Mouse (Mus musculus) spleen, adult 10 weeks (tissue): ENCODE data around the gene Tas2r110. TPM values are rescaled to one million over a fixed set of nuclear protein-coding genes. Genes with fewer than 3 reads are reported as not detected.

ENCODE experiments used
- polyA plus RNA-seq: library from polyadenylated mRNA; stranded (reverse); fragments of 350-450 nt; fragmentation: Illumina TruSeq; extraction: RNeasy Lipid Tissue Mini Kit (QIAGEN cat#74804); gene quantifications from one replicate; pipeline ENCODE4 v1.2.3, GENCODE M21; 2015; ENCODE audit warnings: low replicate concordance; ENCODE audit not compliant: insufficient read depth

Gene Tas2r110
- not detected for polyA plus RNA-seq

DNA sequence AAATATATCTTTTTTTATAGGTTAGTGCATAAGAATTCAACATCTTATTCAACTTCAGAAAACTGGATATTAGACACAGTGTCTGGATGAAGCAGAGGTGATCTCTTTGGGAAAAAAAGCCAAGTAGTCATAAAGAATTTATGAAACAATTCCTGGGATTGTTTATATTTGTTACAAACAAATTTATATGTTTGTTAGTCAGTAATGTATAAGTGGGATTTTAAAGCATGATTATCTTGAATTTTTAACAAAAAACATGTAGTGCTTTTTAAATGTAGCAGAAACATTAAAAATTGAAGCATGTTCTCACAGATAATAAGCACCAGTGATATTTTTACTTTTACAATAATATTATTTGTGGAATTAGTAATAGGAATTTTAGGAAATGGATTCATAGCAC lies at the start of gene Tas2r110:
Gene Tas2r110 (plus strand): TSS at position 301 of the 400 bp plus-strand sequence.

GRCm38 (mm10) chr6:132846842-132847241 lies 21.0 kb upstream of the Tas2r110 start, which contains the start of gene Tas2r123:
Tas2r123 (plus strand) TSS chr6:132847142.

DNA sequence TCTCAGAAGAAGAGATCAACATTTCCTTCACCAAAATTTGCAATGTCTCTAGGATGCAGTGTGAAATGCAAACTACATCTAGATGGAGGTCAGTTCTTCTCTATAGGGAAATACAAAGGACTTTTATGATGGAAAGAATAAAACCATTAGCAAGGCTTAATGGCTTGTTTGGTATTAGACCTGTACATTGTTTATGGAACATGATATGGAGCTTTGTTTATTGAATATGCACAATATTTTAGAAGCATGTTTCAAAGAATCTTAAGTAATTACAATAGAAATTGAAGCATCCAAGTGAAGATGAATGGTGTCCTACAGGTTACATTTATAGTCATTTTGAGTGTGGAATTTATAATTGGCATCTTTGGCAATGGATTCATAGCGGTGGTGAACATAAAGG lies 12.7 kb upstream of the Tas2r110 start, which contains the start of gene Tas2r116:
Gene Tas2r116 (plus strand): TSS at position 301 of the 400 bp plus-strand sequence.

DNA sequence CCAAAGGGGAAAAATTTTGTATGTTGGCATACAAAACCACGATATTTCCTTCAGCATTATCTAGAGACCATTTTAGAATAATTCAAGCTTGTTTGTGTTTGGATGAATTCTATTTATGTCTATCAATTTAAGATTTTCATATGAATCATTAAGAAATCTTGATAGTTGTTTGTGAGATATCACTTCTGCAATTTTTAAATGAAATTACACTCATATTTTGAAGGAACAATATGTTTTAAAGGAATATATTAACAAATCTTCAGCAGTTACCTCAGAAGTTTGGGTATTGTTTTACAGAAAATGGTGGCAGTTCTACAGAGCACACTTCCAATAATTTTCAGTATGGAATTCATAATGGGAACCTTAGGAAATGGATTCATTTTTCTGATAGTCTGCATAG lies 24.9 kb downstream of the Tas2r110 start, which contains the start of gene Tas2r113:
Gene Tas2r113 (plus strand): TSS at position 301 of the 400 bp plus-strand sequence.

GRCm38 (mm10) chr6:132909351-132909750 lies 41.5 kb downstream of the Tas2r110 start, which contains the start of gene Tas2r125:
Tas2r125 (plus strand) TSS chr6:132909651.

Other genes starting within 250 kb of the Tas2r110 start
- gene A630073D07Rik, start 216.5 kb upstream of the Tas2r110 start, polyA plus RNA-seq = not detected
- not detected for gene Tas2r120, start 211.1 kb upstream of the Tas2r110 start, polyA plus RNA-seq
- gene Tas2r121, start 167.0 kb upstream of the Tas2r110 start, polyA plus RNA-seq = not detected
- gene Tas2r122, start 156.1 kb upstream of the Tas2r110 start, polyA plus RNA-seq = not detected
- gene Tas2r115, start 130.0 kb upstream of the Tas2r110 start, polyA plus RNA-seq = not detected
- gene Tas2r124, start 113.3 kb upstream of the Tas2r110 start, polyA plus RNA-seq = not detected
- gene Tas2r102, start 105.9 kb upstream of the Tas2r110 start, polyA plus RNA-seq = not detected
- not detected for gene Tas2r136, start 89.8 kb upstream of the Tas2r110 start, polyA plus RNA-seq
- gene Tas2r117, start 65.2 kb upstream of the Tas2r110 start, polyA plus RNA-seq = not detected
- not detected for gene Tas2r123, start 20.9 kb upstream of the Tas2r110 start, polyA plus RNA-seq
- not detected for gene Tas2r116, start 12.6 kb upstream of the Tas2r110 start, polyA plus RNA-seq
- gene Tas2r113, start 25.0 kb downstream of the Tas2r110 start, polyA plus RNA-seq = not detected
- not detected for gene Tas2r125, start 41.6 kb downstream of the Tas2r110 start, polyA plus RNA-seq
- not detected for gene Tas2r129, start 83.1 kb downstream of the Tas2r110 start, polyA plus RNA-seq
- not detected for gene Tas2r131, start 89.9 kb downstream of the Tas2r110 start, polyA plus RNA-seq
- gene Tas2r109, start 113.0 kb downstream of the Tas2r110 start, polyA plus RNA-seq = not detected
- not detected for gene Tas2r103, start 169.1 kb downstream of the Tas2r110 start, polyA plus RNA-seq
- not detected for gene Tas2r140, start 187.8 kb downstream of the Tas2r110 start, polyA plus RNA-seq
- gene Smim10l1, start 236.9 kb downstream of the Tas2r110 start, polyA plus RNA-seq = 41.9 TPM